Mouse (Mus musculus) intestine, embryonic 14.5 days (tissue): ENCODE data around the gene Rflna. TPM values are rescaled to one million over a fixed set of nuclear protein-coding genes. Genes with fewer than 3 reads are reported as not detected.

ENCODE experiments used
- ATAC-seq: fragments of 200-750 bp; cut with Nextera tagmentation; replicated peaks from 2 replicates; pipeline ENCODE4 v1.8.0; 2017; ENCODE audit warnings: low read depth, moderate number of reproducible peaks, moderate TSS enrichment, moderate library complexity; ENCODE audit not compliant: low FRiP score, low TSS enrichment
- DNase-seq: peaks from one replicate; pipeline ENCODE4 v3.0.0-alpha.2; 2018; ENCODE audit warnings: low spot score
- H3K27ac ChIP-seq: fragments of 300-500 bp; sonication (generic); 2 replicates; pipeline ENCODE4 v1.5.1; 2014; ENCODE audit warnings: low read depth, mild to moderate bottlenecking, control low read depth
- H3K27me3 ChIP-seq: fragments of 300-500 bp; sonication (generic); replicated peaks from 2 replicates; pipeline ENCODE4 v1.6.1; 2014; ENCODE audit warnings: low read length, control low read depth; ENCODE audit not compliant: control insufficient read depth, insufficient read depth
- H3K36me3 ChIP-seq: fragments of 300-500 bp; sonication (generic); 2 replicates; pipeline ENCODE4 v1.6.1; 2014; ENCODE audit warnings: low read length, control low read depth; ENCODE audit not compliant: control insufficient read depth, insufficient read depth
- H3K4me1 ChIP-seq: fragments of 300-500 bp; sonication (generic); replicated peaks from 2 replicates; pipeline ENCODE4 v1.6.1; 2014; ENCODE audit warnings: low read length, control low read depth, mixed read lengths; ENCODE audit not compliant: control insufficient read depth, insufficient read depth
- H3K4me2 ChIP-seq: fragments of 300-500 bp; sonication (generic); 2 replicates; pipeline ENCODE4 v1.6.1; 2014; ENCODE audit warnings: low read length
- H3K4me3 ChIP-seq: fragments of 300-500 bp; sonication (generic); 2 replicates; pipeline ENCODE4 v1.5.1; 2014; ENCODE audit warnings: low read depth, low read length, control low read depth, mixed read lengths
- H3K9ac ChIP-seq: fragments of 300-500 bp; sonication (generic); 2 replicates; pipeline ENCODE4 v1.6.1; 2014; ENCODE audit warnings: mild to moderate bottlenecking, low read length
- H3K9me3 ChIP-seq: fragments of 300-500 bp; sonication (generic); 2 replicates; pipeline ENCODE4 v1.6.1; 2016; ENCODE audit warnings: low read length, control low read depth; ENCODE audit not compliant: control insufficient read depth
- WGBS: fragments of 180-500 bp; shearing (Covaris S2); extraction: QIAGEN DNeasy Blood & Tissue Kit; methylation state at CpG from one replicate; pipeline ENCODE4 v1.1.7; 2014; 5-methylcytosine and 5-hydroxymethylcytosine counted together
- polyA plus RNA-seq: library from polyadenylated mRNA; unstranded; fragments of >200 nt; fragmentation: Nextera tagmentation; extraction: Ambion mirVana; gene quantifications from 2 replicates; pipeline ENCODE4 v1.2.1, GENCODE M21; 2014

The Rflna gene
- polyA plus RNA-seq, 1 experiment from 2014 or later, result 3.0 TPM

DNA sequence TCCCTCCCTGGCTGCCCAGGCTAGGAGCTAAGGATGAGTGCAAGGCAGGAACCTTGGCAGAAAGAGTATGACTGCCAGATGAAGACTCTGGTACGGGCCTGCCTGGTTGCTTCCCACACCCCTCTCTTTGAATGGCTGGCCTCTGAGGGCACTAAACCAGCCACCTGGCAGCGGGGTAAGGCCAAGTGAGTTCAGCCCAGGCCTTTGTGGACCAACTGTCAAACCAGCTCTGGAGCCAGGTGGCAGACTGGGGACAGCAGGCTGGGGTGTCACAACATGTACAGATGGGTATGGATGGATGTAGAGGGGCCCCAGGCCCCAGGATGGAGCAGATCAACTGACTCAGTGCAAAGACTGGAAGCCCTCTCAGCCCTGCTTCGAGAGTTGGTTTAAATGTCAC is 12.0 kb downstream of the Rflna start:
- H3K4me1 ChIP-seq, result no peaks in the 10 kb centered on the region
- DNase-seq, result no peak

GRCm38 (mm10) chr5:125015576-125015975 is 12.6 kb downstream of the Rflna start:
- no peak for ATAC-seq
- Histone ChIP-seq H3K9ac (no peak overlapping the region), H3K9me3 (no peaks in the 10 kb centered on the region), H3K27me3 (no peaks in the 10 kb centered on the region), H3K4me2 (no peak overlapping the region), H3K4me1 (no peaks in the 10 kb centered on the region), H3K27ac (no peak overlapping the region), H3K4me3 (no peak overlapping the region), H3K36me3 (peaks cover 67% of the 10 kb centered on the region)
- 90% methylated on average over 9 of the region's 9 CpGs for WGBS
- DNase-seq, result no peak

More for the DNA sequence above, 12.0 kb downstream of the Rflna start:
- Histone ChIP-seq H3K9ac (no peak overlapping the region), H3K27ac (no peak overlapping the region), H3K4me3 (no peak overlapping the region), H3K4me2 (no peak overlapping the region), H3K9me3 (no peaks in the 10 kb centered on the region), H3K27me3 (no peaks in the 10 kb centered on the region), H3K36me3 (peaks cover 65% of the 10 kb centered on the region)
- no peak for ATAC-seq
- 95% methylated on average over 3 of the region's 3 CpGs for WGBS

DNA sequence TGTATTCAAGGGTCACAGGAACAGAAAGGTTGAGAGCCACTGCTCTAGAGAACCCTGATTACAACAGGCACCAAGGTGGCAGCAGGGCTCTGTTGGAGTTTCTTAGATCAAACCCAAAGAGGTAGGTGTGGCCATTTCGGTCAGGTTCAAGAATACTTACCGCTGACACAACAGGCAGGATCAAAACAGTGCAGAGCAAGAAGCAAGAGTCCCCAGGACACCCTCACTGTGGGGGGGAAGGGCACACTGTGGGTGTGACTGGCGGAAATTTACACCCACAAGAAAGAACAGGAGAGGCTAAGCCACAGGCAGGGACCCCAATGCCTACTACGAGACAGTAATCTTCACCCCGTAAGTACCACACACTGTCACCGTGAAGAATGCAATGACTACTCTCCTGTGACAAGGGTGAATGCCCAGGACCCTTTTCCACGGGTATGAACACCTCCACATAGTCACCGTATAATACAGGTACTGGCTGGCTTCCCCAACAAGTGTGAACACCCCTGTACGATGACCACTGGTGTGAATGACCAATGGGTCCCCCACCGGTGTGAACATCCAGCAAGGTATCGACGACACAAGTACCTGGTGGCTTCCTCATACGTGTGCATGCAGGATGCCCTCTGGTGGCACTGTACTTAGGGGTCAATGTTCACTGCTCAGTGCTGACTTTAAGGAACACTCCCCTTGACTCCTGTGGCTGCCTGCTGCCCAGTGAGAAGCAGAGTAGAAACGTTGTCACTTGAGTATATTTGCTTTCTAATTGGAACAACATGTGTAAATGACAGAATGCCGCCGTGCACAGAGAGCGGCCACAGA is 13.6 kb downstream of the Rflna start:
- Histone ChIP-seq H3K4me2 (no peak overlapping the region), H3K27ac (no peak overlapping the region), H3K36me3 (peaks cover 69% of the 10 kb centered on the region), H3K27me3 (no peaks in the 10 kb centered on the region), H3K9ac (no peak overlapping the region), H3K4me1 (no peaks in the 10 kb centered on the region), H3K9me3 (no peaks in the 10 kb centered on the region), H3K4me3 (no peak overlapping the region)
- 88% methylated on average over 17 of the region's 17 CpGs for WGBS
- ATAC-seq, result no peak
- DNase-seq, result no peak

- Histone ChIP-seq H3K36me3 (peaks cover 72% of the 10 kb centered on the region), H3K4me3 (no peak overlapping the region), H3K27ac (no peak overlapping the region), H3K4me2 (no peak overlapping the region), H3K27me3 (no peaks in the 10 kb centered on the region), H3K9me3 (no peaks in the 10 kb centered on the region), H3K4me1 (no peaks in the 10 kb centered on the region), H3K9ac (no peak overlapping the region)
- DNase-seq, result no peak
- ATAC-seq, result no peak
- WGBS, result 74% methylated on average over 15 of the region's 15 CpGs
Measured at GRCm38 (mm10) chr5:125017332-125017731, 14.3 kb downstream of the Rflna start.

GRCm38 (mm10) chr5:125019099-125019498 is 16.1 kb downstream of the Rflna start:
- no peak overlapping the region for H3K4me2 ChIP-seq
- peaks cover 81% of the 10 kb centered on the region for H3K36me3 ChIP-seq
- H3K9me3 ChIP-seq, result no peaks in the 10 kb centered on the region
- H3K4me1 ChIP-seq, result no peaks in the 10 kb centered on the region
- no peak overlapping the region for H3K4me3 ChIP-seq
- H3K9ac ChIP-seq, result no peak overlapping the region
- 74% methylated on average over 5 of the region's 5 CpGs for WGBS
- ATAC-seq (no peak), DNase-seq (no peak)
- H3K27me3 ChIP-seq, result no peaks in the 10 kb centered on the region
- no peak overlapping the region for H3K27ac ChIP-seq

DNA sequence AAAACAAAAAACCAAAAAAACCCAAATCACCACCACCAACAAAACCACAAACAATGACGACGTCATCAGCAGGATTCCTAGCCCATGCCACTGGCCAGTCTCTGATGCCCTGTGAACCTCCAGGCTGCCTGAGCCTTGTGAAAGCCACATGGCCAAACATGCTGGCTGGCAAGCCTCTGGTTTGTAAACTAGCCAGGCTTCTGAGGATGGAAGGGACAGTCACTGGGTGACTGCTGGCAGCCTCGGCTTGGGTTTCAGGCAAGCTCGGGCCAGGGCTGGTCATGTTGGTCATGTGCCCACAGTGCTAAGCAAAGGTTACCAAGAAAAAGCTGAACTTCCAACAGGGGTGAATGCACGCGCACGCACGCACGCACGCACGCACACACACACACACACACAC is 18.3 kb downstream of the Rflna start:
- H3K27ac ChIP-seq, result no peak overlapping the region
- WGBS, result 83% methylated on average over 11 of the region's 11 CpGs
- H3K4me2 ChIP-seq, result no peak overlapping the region
- H3K9me3 ChIP-seq, result no peaks in the 10 kb centered on the region
- H3K27me3 ChIP-seq, result no peaks in the 10 kb centered on the region
- H3K4me3 ChIP-seq, result no peak overlapping the region
- no peaks in the 10 kb centered on the region for H3K4me1 ChIP-seq
- DNase-seq (no peak), ATAC-seq (no peak)
- H3K9ac ChIP-seq, result no peak overlapping the region
- H3K36me3 ChIP-seq, result peaks cover 87% of the 10 kb centered on the region

GRCm38 (mm10) chr5:125024002-125024401 is 21.0 kb downstream of the Rflna start:
- H3K9ac ChIP-seq, result no peak overlapping the region
- H3K27me3 ChIP-seq, result no peaks in the 10 kb centered on the region
- no peak overlapping the region for H3K4me2 ChIP-seq
- H3K9me3 ChIP-seq, result no peaks in the 10 kb centered on the region
- WGBS, result 86% methylated on average over 14 of the region's 14 CpGs
- H3K4me1 ChIP-seq, result no peaks in the 10 kb centered on the region
- peaks cover 87% of the 10 kb centered on the region for H3K36me3 ChIP-seq
- DNase-seq (no peak), ATAC-seq (no peak)
- no peak overlapping the region for H3K4me3 ChIP-seq
- H3K27ac ChIP-seq, result no peak overlapping the region

DNA sequence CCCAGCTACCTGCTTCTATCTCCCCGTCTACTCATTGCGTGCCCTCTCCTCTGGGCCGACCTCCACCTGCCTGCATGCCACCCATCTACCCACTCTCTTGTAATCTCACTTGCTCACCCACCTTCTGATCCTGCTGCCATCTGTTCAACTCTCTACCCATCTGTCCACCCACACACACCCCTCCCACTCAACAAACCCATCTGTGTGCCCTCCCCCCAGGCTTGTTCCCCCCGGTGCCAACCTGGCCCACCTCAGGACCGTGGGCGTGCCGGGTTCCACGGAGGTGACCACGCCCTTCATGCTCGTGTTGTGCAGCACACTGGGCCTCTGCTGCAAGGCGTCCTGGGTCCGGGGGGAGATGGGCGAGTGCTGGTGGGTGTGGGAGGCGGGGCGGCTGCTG is 25.4 kb downstream of the Rflna start:
- no peak overlapping the region for H3K4me2 ChIP-seq
- H3K27ac ChIP-seq, result no peak overlapping the region
- no peak overlapping the region for H3K9ac ChIP-seq
- H3K36me3 ChIP-seq, result peaks cover 100% of the 10 kb centered on the region
- WGBS, result 95% methylated on average over 15 of the region's 15 CpGs
- H3K27me3 ChIP-seq, result no peaks in the 10 kb centered on the region
- DNase-seq, result no peak
- no peaks in the 10 kb centered on the region for H3K9me3 ChIP-seq
- H3K4me3 ChIP-seq, result no peak overlapping the region
- no peak for ATAC-seq
- no peaks in the 10 kb centered on the region for H3K4me1 ChIP-seq

DNA sequence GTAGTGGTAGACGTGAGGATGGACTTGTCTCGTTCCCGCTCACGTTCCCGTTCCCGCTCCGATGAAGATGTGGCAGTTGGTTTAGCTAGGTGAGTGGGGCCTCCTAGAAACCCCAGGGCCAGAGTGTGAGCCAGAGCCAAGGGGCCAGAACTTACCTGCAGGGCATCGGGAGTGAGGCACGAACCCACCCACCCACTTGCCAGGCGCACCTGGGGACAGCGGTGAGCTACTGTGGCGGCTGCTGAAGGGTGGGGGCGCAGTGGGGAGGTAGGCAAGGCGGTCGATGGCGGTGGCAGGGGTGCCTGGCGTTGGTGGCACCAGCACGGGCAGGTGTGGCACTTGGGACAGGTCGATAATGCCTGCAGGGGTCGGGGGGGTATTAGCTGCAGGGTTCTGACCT is 25.9 kb downstream of the Rflna start:
- H3K4me3 ChIP-seq, result no peak overlapping the region
- ATAC-seq, result no peak
- no peak overlapping the region for H3K27ac ChIP-seq
- DNase-seq, result no peak
- no peaks in the 10 kb centered on the region for H3K9me3 ChIP-seq
- H3K9ac ChIP-seq, result no peak overlapping the region
- peaks cover 100% of the 10 kb centered on the region for H3K36me3 ChIP-seq
- no peaks in the 10 kb centered on the region for H3K27me3 ChIP-seq
- no peaks in the 10 kb centered on the region for H3K4me1 ChIP-seq
- H3K4me2 ChIP-seq, result no peak overlapping the region
- WGBS, result 98% methylated on average over 20 of the region's 20 CpGs
